Mouse (Mus musculus): ENCODE data around the gene Tnp2. TPM values are rescaled to one million over a fixed set of nuclear protein-coding genes. Genes with fewer than 3 reads are reported as not detected.
A peak's percentile ranks its signal among the peaks of the same experiment; 100 is the strongest.

The Tnp2 gene
- polyA plus RNA-seq, 1 experiment from 2014 or later = not detected

DNA sequence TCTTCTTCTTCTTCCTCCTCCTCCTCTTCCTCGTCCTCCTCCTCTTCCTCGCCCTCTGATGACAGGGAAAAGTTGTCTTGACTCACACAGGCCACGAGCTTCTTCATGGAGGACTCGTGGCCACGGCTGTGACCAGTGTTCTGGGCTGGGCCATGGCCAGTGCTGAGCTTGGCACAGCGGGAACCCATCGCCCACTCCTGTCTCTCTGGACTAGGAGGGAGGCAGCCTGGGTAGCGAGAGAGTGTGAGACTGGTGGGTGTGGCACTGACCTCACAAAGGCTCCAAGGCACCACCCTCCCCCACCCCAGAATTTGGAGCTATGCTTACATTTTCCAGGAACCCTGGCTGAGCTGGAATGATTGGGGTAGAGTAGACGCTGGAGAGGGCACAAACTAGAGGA is 2.2 kb upstream of the Tnp2 start, which contains the start of gene Prm3:
TSS of gene Prm3 (minus strand) at position 213 of the 400 bp plus-strand sequence.
- DNase-seq (no peak), ATAC-seq (ENCODE audit: insufficient read depth) (no peak)
- Histone ChIP-seq H3K36me3 (ENCODE audit: insufficient read depth) (no peaks in the 10 kb centered on the region), H3K4me3 (ENCODE audit: low read depth, low read length) (no peak within 1 kb of the TSS), H3K9me3 (ENCODE audit: low read depth, low read length) (no peaks in the 10 kb centered on the region), H3K4me1 (ENCODE audit: insufficient read depth) (peaks cover 6% of the 10 kb centered on the region), H3K9ac (no peak within 1 kb of the TSS), H3K27ac (ENCODE audit: low read depth) (no peak within 1 kb of the TSS), H3K4me2 (no peak within 1 kb of the TSS), H3K27me3 (ENCODE audit: insufficient read depth, low read length) (peaks cover under 1% of the 10 kb centered on the region)
- WGBS = 63% methylated on average over 9 of the region's 9 CpGs
- TF ChIP-seq CTCF (IDR thresholded peaks at IDR 0.05; ENCODE audit: low read depth) = no peak

DNA sequence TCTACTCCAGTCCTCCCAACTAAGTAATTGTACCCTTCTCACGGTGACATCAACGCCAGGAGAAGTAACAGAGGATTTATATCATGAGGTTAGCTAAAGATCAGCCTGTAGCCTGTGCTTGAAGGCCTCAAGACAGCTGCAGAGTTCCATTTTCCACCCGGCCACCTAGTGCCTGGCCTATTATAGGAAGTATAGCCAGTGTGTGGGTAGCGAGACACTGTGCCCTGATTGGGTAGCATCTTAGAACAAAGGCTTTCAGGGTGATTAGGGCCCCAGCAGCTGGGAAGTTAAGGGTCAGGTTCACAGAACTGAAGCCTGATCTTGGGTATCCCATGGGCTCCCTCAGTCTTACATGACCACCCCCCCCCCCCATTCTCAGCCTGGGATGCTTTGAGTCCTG is 406 bp upstream of the Tnp2 start:
- Histone ChIP-seq H3K4me1 (ENCODE audit: insufficient read depth) (peaks cover 6% of the 10 kb centered on the region), H3K4me2 (no peak overlapping the region), H3K9me3 (ENCODE audit: low read depth, low read length) (no peaks in the 10 kb centered on the region), H3K27ac (ENCODE audit: low read depth) (no peak overlapping the region), H3K36me3 (ENCODE audit: insufficient read depth) (no peaks in the 10 kb centered on the region), H3K9ac (no peak overlapping the region), H3K4me3 (ENCODE audit: low read depth, low read length) (no peak overlapping the region), H3K27me3 (ENCODE audit: insufficient read depth, low read length) (no peaks in the 10 kb centered on the region)
- no peak for ATAC-seq (ENCODE audit: insufficient read depth)
- DNase-seq = no peak
- 68% methylated on average over 4 of the region's 4 CpGs for WGBS
- no peak for TF ChIP-seq CTCF (IDR thresholded peaks at IDR 0.05; ENCODE audit: low read depth)

DNA sequence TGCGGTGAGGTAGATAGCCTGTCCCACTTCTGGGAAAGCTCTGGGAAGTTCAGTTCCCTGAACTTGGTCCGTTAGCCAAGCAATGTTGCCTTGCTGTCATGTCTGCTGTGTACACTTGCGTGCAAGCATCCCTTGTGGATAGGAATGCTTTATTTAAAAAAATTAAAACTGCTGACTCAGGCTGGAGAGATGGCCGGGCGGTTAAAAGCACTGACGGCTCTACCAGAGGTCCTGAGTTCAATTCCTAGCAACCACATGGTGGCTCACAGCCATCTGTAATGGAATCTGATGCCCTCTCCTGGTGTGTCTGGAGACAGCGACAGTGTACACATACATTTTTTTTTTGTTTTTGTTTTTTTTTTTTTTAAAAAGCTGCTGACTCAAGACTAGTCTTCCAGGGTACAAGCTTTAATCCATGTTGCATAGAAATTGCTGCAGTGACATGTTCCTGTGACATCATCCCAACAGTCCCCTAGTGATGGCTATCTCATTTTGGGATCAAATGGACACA is 857 bp downstream of the Tnp2 start:
- TF ChIP-seq CTCF (IDR thresholded peaks at IDR 0.05; ENCODE audit: low read depth) = no peak; the same call in 1 of the 2 replicates
- Histone ChIP-seq H3K36me3 (ENCODE audit: insufficient read depth) (no peaks in the 10 kb centered on the region), H3K9ac (no peak overlapping the region), H3K4me1 (ENCODE audit: insufficient read depth) (peaks cover 15% of the 10 kb centered on the region), H3K9me3 (ENCODE audit: low read depth, low read length) (no peaks in the 10 kb centered on the region), H3K27ac (ENCODE audit: low read depth) (no peak overlapping the region), H3K27me3 (ENCODE audit: insufficient read depth, low read length) (no peaks in the 10 kb centered on the region), H3K4me3 (ENCODE audit: low read depth, low read length) (no peak overlapping the region), H3K4me2 (no peak overlapping the region)
- ATAC-seq (ENCODE audit: insufficient read depth) = no peak
- DNase-seq = no peak
- 70% methylated on average over 7 of the region's 7 CpGs for WGBS

DNA sequence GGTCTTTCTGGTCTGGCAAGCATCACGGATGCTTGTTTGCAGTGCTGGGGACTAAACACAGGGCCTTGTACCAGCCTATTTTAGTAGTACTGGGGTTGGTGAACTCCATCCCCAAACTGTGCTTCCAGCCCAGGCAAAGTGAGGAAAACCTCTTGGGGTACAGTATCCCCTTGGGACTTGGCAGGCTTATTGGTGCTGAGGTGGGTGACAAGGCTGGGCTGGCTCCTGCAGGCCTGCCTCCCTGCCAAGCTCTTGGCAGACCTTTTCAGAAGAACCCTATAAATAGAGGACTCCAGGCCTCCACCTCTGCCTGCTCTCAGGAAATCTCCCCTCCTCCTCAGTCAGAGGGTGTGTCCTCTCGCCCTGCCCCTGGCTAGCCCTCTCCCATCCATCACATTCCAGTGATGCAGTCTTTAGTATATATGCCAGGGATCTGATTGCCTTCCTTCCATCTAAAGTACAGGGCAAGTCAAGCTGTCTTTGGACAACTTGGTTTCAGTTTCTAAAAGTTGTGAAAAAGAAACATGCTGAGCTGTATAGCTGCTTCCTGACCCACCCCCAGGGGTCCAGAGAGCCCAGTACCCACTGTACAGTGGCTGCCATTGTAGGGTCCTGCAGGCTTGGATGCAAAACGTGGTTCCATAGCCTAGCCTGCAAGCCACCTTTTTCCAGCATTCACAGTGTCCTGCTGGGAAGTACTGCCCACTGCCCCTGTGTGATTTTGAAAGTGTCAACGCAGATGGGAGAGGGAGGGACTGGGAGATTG is 1.5 kb downstream of the Tnp2 start:
- ATAC-seq (ENCODE audit: insufficient read depth) = no peak
- WGBS = 54% methylated on average over 4 of the region's 4 CpGs
- H3K9me3 ChIP-seq (ENCODE audit: low read depth, low read length) = no peaks in the 10 kb centered on the region
- H3K4me2 ChIP-seq = peak overlapping the region; percentile 98
- H3K36me3 ChIP-seq (ENCODE audit: insufficient read depth) = no peaks in the 10 kb centered on the region
- H3K4me3 ChIP-seq (ENCODE audit: low read depth, low read length) = no peak overlapping the region
- H3K9ac ChIP-seq = no peak overlapping the region
- peaks cover 20% of the 10 kb centered on the region for H3K4me1 ChIP-seq (ENCODE audit: insufficient read depth)
- no peak for TF ChIP-seq CTCF (IDR thresholded peaks at IDR 0.05; ENCODE audit: low read depth)
- no peak for DNase-seq
- H3K27ac ChIP-seq (ENCODE audit: low read depth) = peak overlapping the region; percentile 98
- no peaks in the 10 kb centered on the region for H3K27me3 ChIP-seq (ENCODE audit: insufficient read depth, low read length)

DNA sequence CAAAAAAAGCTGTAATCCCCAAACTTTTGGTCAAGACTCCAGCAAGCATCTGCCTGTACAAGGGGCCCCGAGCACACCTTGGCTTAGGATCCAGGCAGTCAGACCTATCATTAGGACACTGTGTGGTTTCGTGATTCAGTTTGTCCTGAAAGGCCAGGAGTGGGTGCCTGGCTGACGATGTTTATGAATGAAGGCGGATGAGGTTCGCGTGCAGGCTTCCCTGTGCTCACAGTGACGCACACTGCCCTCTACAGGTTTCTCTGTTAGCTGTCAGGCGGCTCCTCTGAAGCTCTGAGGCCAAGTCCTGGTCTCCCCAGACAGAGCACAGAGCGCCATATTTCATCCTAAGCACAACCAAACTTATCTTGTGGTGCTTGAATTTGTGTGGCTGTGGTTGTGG is 2.2 kb downstream of the Tnp2 start:
- peaks cover 20% of the 10 kb centered on the region for H3K4me1 ChIP-seq (ENCODE audit: insufficient read depth)
- peak; percentile 98 for DNase-seq
- peak overlapping the region; percentile 70 for H3K4me3 ChIP-seq (ENCODE audit: low read depth, low read length)
- H3K9me3 ChIP-seq (ENCODE audit: low read depth, low read length) = no peaks in the 10 kb centered on the region
- peak overlapping the region; percentile 85 for H3K9ac ChIP-seq
- TF ChIP-seq CTCF (IDR thresholded peaks at IDR 0.05; ENCODE audit: low read depth) = peak; percentile 89
- peak overlapping the region; percentile 98 for H3K4me2 ChIP-seq
- 4% methylated on average over 9 of the region's 9 CpGs for WGBS
- H3K27ac ChIP-seq (ENCODE audit: low read depth) = peak overlapping the region; percentile 98
- H3K27me3 ChIP-seq (ENCODE audit: insufficient read depth, low read length) = no peaks in the 10 kb centered on the region
- peak; percentile 18 for ATAC-seq (ENCODE audit: insufficient read depth)
- no peaks in the 10 kb centered on the region for H3K36me3 ChIP-seq (ENCODE audit: insufficient read depth)

DNA sequence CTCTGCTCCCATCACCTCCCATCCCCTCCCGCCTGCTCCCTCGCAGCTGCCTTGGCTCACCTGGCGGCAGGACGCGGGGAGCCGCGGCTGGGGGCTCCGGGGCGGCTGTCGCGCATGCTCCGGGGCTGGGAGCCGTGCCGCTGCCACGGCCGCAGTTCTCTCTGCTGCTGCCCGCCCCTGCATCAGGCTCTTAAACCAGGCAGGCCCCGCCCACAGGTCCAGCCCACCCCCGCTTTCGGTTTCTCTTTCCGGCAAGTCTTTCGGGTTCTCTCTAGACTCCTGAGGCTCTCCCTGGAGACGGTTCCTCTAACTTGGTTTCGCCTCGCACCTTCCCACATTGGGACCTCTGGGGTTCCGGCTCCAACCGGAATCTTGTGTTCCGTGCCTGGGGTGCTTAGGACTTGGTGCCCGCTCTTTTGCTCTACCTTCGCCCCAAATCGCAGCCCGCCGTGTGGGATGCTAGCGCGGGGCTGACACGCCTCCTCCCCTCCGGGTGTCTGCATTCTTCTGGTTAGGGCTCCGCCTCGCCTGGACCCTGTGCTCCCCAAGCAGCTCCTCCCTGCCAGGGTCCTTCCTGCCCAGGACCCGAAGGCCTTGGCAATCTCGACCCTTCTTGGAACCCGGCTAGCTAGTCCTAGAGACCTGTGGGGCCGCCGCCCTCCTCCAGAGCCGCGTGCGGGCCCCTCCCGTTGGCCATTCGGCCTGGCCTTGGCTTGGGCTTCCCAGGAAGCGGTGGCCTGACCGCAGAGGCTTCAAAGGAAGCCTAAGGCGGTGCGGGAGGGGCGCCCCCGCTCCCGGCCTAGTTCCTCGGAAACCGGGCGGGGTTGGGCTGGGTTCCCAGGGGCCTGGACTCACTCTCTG is 2.9 kb downstream of the Tnp2 start, which contains the start of gene Socs1:
TSS of gene Socs1 (minus strand) at position 166 of the 861 bp plus-strand sequence.
- peak within 1 kb of the TSS; percentile 85 for H3K9ac ChIP-seq
- no peaks in the 10 kb centered on the region for H3K27me3 ChIP-seq (ENCODE audit: insufficient read depth, low read length)
- H3K4me2 ChIP-seq = peak within 1 kb of the TSS; percentile 98
- TF ChIP-seq CTCF (IDR thresholded peaks at IDR 0.05; ENCODE audit: low read depth) = no peak
- no peaks in the 10 kb centered on the region for H3K9me3 ChIP-seq (ENCODE audit: low read depth, low read length)
- ATAC-seq (ENCODE audit: insufficient read depth) (peak; percentile 87), DNase-seq (peak; percentile 96)
- under 1% methylated on average over 57 of the region's 59 CpGs for WGBS
- H3K4me1 ChIP-seq (ENCODE audit: insufficient read depth) = peaks cover 21% of the 10 kb centered on the region
- peak within 1 kb of the TSS; percentile 70 for H3K4me3 ChIP-seq (ENCODE audit: low read depth, low read length)
- H3K36me3 ChIP-seq (ENCODE audit: insufficient read depth) = no peaks in the 10 kb centered on the region
- peak within 1 kb of the TSS; percentile 98 for H3K27ac ChIP-seq (ENCODE audit: low read depth)

Measured in lung, embryonic 14.5 days (tissue).